Mouse (Mus musculus): ENCODE measurements around the gene Olfr138. TPM values are rescaled to one million over a fixed set of nuclear protein-coding genes. Genes with fewer than 3 reads are reported as not detected.

Olfr138 gene
- not detected for polyA plus RNA-seq (2014; fragmentation: Illumina TruSeq; extraction: RNeasy Lipid Tissue Mini Kit (QIAGEN cat#74804); ENCODE audit: low read depth, low replicate concordance)

DNA sequence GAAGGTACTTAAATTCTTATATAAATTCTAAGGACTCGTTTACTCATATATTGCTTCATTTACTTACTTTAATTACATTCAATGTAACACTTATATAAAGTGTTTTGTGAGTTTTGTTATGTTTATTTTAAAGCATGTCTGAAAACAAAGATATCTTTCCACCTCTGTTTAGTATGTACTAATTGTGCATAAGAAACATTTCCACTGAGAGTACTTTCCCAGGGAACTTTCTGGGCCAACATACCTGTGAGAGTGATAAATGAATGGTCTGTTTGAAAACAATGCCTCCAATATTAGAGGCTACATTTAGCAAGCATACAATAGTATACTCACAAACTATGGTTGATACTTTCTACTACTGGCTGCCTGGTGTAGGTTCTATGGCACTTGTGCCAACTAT, at the start of gene Olfr138:
TSS of gene Olfr138 (plus strand) at position 301 of the 400 bp plus-strand sequence.

DNA sequence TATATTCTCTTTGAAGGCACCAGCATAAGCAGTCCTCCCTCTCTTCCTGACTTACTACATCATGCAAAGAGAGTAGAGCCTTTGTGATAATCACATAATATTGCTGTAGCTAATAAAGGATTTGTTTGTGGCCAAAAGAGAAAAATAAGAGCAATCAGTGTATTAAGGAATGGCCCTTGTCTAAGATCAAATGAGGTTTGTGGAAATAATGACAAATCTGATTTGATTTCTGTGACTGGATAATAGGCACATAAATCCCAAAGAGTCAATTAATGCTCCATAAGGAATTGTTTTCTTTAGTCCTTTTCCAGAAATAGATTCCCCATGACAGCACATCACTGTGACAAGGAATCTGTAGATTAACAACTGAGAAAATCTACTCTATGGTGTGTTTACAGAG, 46.6 kb downstream of the Olfr138 start, which contains the start of gene Olfr137:
TSS of gene Olfr137 (minus strand) at position 101 of the 400 bp plus-strand sequence.

Other genes with a start within 250 kb of the Olfr138 start
- gene Olfr129, start 201.0 kb upstream of the Olfr138 start, polyA plus RNA-seq (2014; fragmentation: Illumina TruSeq; extraction: RNeasy Lipid Tissue Mini Kit (QIAGEN cat#74804); ENCODE audit: low read depth, low replicate concordance) = not detected
- gene Olfr130, start 197.1 kb upstream of the Olfr138 start, polyA plus RNA-seq (2014; fragmentation: Illumina TruSeq; extraction: RNeasy Lipid Tissue Mini Kit (QIAGEN cat#74804); ENCODE audit: low read depth, low replicate concordance) = not detected
- not detected for gene Olfr131, start 172.3 kb upstream of the Olfr138 start, polyA plus RNA-seq (2014; fragmentation: Illumina TruSeq; extraction: RNeasy Lipid Tissue Mini Kit (QIAGEN cat#74804); ENCODE audit: low read depth, low replicate concordance)
- not detected for gene Olfr132, start 126.5 kb upstream of the Olfr138 start, polyA plus RNA-seq (2014; fragmentation: Illumina TruSeq; extraction: RNeasy Lipid Tissue Mini Kit (QIAGEN cat#74804); ENCODE audit: low read depth, low replicate concordance)
- not detected for gene Olfr133, start 115.8 kb upstream of the Olfr138 start, polyA plus RNA-seq (2014; fragmentation: Illumina TruSeq; extraction: RNeasy Lipid Tissue Mini Kit (QIAGEN cat#74804); ENCODE audit: low read depth, low replicate concordance)
- not detected for gene Olfr134, start 89.6 kb upstream of the Olfr138 start, polyA plus RNA-seq (2014; fragmentation: Illumina TruSeq; extraction: RNeasy Lipid Tissue Mini Kit (QIAGEN cat#74804); ENCODE audit: low read depth, low replicate concordance)
- gene Olfr135, start 56.7 kb upstream of the Olfr138 start, polyA plus RNA-seq (2014; fragmentation: Illumina TruSeq; extraction: RNeasy Lipid Tissue Mini Kit (QIAGEN cat#74804); ENCODE audit: low read depth, low replicate concordance) = not detected
- gene Olfr137, start 46.5 kb downstream of the Olfr138 start, polyA plus RNA-seq (2014; fragmentation: Illumina TruSeq; extraction: RNeasy Lipid Tissue Mini Kit (QIAGEN cat#74804); ENCODE audit: low read depth, low replicate concordance) = not detected
- gene Olfr136, start 68.8 kb downstream of the Olfr138 start, polyA plus RNA-seq (2014; fragmentation: Illumina TruSeq; extraction: RNeasy Lipid Tissue Mini Kit (QIAGEN cat#74804); ENCODE audit: low read depth, low replicate concordance) = not detected
- not detected for gene Esp36, start 159.2 kb downstream of the Olfr138 start, polyA plus RNA-seq (2014; fragmentation: Illumina TruSeq; extraction: RNeasy Lipid Tissue Mini Kit (QIAGEN cat#74804); ENCODE audit: low read depth, low replicate concordance)

Data from liver, adult 10 weeks (tissue).